Mouse (Mus musculus) midbrain, embryonic 16.5 days (tissue): ENCODE measurements at regions not wholly inside any gene's neighbourhood (a gene's known extent, or its start where the extent isn't known, plus 50 kb on each side); places are given as distances from the start of the nearest gene placed in this dataset.

Source experiments
- ATAC-seq: fragments of 200-750 bp; cut with Nextera tagmentation; 2 replicates; pipeline ENCODE4 v1.8.0; 2017; ENCODE audit warnings: moderate TSS enrichment
- H3K27ac ChIP-seq: fragments of 300-500 bp; sonication (generic); 2 replicates; pipeline ENCODE4 v1.5.1; 2014; ENCODE audit warnings: mild to moderate bottlenecking, low read length, mixed read lengths
- H3K27me3 ChIP-seq: fragments of 300-500 bp; sonication (generic); 2 replicates; pipeline ENCODE4 v1.6.1; 2014; ENCODE audit warnings: low read depth, low read length, mixed read lengths; ENCODE audit not compliant: control insufficient read depth, insufficient read depth
- H3K36me3 ChIP-seq: fragments of 300-500 bp; sonication (generic); 2 replicates; pipeline ENCODE4 v1.6.1; 2014; ENCODE audit warnings: mild to moderate bottlenecking, low read length, moderate library complexity, mixed read lengths; ENCODE audit not compliant: control insufficient read depth, insufficient read depth
- H3K4me1 ChIP-seq: fragments of 300-500 bp; sonication (generic); 2 replicates; pipeline ENCODE4 v1.6.1; 2014; ENCODE audit warnings: mild to moderate bottlenecking, low read length, mixed read lengths; ENCODE audit not compliant: control insufficient read depth, insufficient read depth
- H3K4me2 ChIP-seq: fragments of 300-500 bp; sonication (generic); 2 replicates; pipeline ENCODE4 v1.6.1; 2014; ENCODE audit warnings: mild to moderate bottlenecking, low read length, mixed read lengths
- H3K4me3 ChIP-seq: fragments of 300-500 bp; sonication (generic); 2 replicates; pipeline ENCODE4 v1.5.1; 2014; ENCODE audit warnings: low read depth, mild to moderate bottlenecking, low read length, moderate library complexity, mixed read lengths
- H3K9ac ChIP-seq: fragments of 300-500 bp; sonication (generic); 2 replicates; pipeline ENCODE4 v1.6.1; 2014; ENCODE audit warnings: low read depth, low read length, mixed read lengths
- H3K9me3 ChIP-seq: fragments of 300-500 bp; sonication (generic); replicated peaks from 2 replicates; pipeline ENCODE4 v1.6.1; 2014; ENCODE audit warnings: mild to moderate bottlenecking, low read length, mixed read lengths; ENCODE audit not compliant: control insufficient read depth, poor library complexity, severe bottlenecking
- WGBS: fragments of 180-500 bp; shearing (Covaris S2); extraction: QIAGEN DNeasy Blood & Tissue Kit; methylation state at CpG from one replicate; pipeline ENCODE4 v1.1.7; 2014; 5-methylcytosine and 5-hydroxymethylcytosine counted together

- Histone ChIP-seq H3K27ac (no peak overlapping the region), H3K9ac (no peak overlapping the region), H3K9me3 (0 out of 2 replicates have a peak, but pooled peaks cover 2% of the 10 kb centered on the region), H3K4me3 (no peak overlapping the region), H3K4me1 (0 out of 2 replicates have a peak, but pooled peaks cover 2% of the 10 kb centered on the region), H3K36me3 (no peaks in the 10 kb centered on the region), H3K4me2 (no peak overlapping the region), H3K27me3 (no peaks in the 10 kb centered on the region)
- no peak for ATAC-seq
- 79% methylated on average over 4 of the region's 4 CpGs for WGBS
Measured at GRCm38 (mm10) chr10:84075581-84075980, 352.9 kb downstream of the 1500009L16Rik start.

GRCm38 (mm10) chr10:84080236-84080635 is 357.6 kb downstream of the 1500009L16Rik start:
- Histone ChIP-seq H3K4me2 (no peak overlapping the region), H3K4me3 (no peak overlapping the region), H3K9me3 (0 out of 2 replicates have a peak, but pooled peaks cover 2% of the 10 kb centered on the region), H3K9ac (no peak overlapping the region), H3K27me3 (no peaks in the 10 kb centered on the region), H3K4me1 (no peaks in the 10 kb centered on the region), H3K27ac (no peak overlapping the region), H3K36me3 (no peaks in the 10 kb centered on the region)
- WGBS = 83% methylated on average over 6 of the region's 6 CpGs
- ATAC-seq = no peak

GRCm38 (mm10) chr10:84081673-84082072 is 358.7 kb downstream of the Nuak1 start:
- 68% methylated on average over 6 of the region's 6 CpGs for WGBS
- H3K36me3 ChIP-seq = no peaks in the 10 kb centered on the region

DNA sequence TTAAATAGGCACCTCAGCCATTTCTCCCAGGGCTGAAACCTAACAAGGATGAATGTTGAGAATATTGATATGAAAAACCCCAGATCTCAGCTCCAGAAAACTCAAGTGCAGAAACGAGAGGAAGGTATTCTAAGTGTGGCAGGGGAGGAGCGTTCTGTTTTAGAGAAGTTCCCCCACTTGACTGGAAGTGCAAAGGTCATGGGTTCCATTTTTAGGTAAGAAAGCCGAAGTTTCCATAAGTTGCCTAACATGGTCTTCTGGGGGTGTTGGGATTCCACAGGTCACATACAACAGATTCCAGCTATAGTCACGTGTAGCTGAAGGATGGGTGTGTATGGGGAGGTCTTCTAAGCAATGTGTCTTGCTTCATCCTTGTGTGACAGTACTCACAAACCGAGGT is 352.9 kb downstream of the Nuak1 start:
- no peaks in the 10 kb centered on the region for H3K36me3 ChIP-seq
- H3K9ac ChIP-seq = no peak overlapping the region
- H3K9me3 ChIP-seq = no peaks in the 10 kb centered on the region
- WGBS = 83% methylated on average over 5 of the region's 5 CpGs
- no peak for ATAC-seq
- H3K27me3 ChIP-seq = no peaks in the 10 kb centered on the region
- H3K4me1 ChIP-seq = no peaks in the 10 kb centered on the region
- no peak overlapping the region for H3K27ac ChIP-seq
- H3K4me2 ChIP-seq = no peak overlapping the region
- H3K4me3 ChIP-seq = no peak overlapping the region

More at GRCm38 (mm10) chr10:84081673-84082072, 358.7 kb downstream of the Nuak1 start:
- Histone ChIP-seq H3K9ac (no peak overlapping the region), H3K27me3 (no peaks in the 10 kb centered on the region), H3K9me3 (0 out of 2 replicates have a peak, but pooled peaks cover 2% of the 10 kb centered on the region), H3K4me3 (no peak overlapping the region), H3K4me1 (no peaks in the 10 kb centered on the region), H3K27ac (no peak overlapping the region), H3K4me2 (no peak overlapping the region)
- no peak for ATAC-seq

GRCm38 (mm10) chr10:84087929-84088328 is 352.5 kb downstream of the Nuak1 start:
- Histone ChIP-seq H3K4me1 (no peaks in the 10 kb centered on the region), H3K36me3 (no peaks in the 10 kb centered on the region), H3K27ac (no peak overlapping the region), H3K27me3 (no peaks in the 10 kb centered on the region), H3K4me2 (no peak overlapping the region), H3K4me3 (no peak overlapping the region), H3K9ac (no peak overlapping the region), H3K9me3 (no peaks in the 10 kb centered on the region)
- 96% methylated on average over 3 of the region's 3 CpGs for WGBS
- ATAC-seq = no peak

DNA sequence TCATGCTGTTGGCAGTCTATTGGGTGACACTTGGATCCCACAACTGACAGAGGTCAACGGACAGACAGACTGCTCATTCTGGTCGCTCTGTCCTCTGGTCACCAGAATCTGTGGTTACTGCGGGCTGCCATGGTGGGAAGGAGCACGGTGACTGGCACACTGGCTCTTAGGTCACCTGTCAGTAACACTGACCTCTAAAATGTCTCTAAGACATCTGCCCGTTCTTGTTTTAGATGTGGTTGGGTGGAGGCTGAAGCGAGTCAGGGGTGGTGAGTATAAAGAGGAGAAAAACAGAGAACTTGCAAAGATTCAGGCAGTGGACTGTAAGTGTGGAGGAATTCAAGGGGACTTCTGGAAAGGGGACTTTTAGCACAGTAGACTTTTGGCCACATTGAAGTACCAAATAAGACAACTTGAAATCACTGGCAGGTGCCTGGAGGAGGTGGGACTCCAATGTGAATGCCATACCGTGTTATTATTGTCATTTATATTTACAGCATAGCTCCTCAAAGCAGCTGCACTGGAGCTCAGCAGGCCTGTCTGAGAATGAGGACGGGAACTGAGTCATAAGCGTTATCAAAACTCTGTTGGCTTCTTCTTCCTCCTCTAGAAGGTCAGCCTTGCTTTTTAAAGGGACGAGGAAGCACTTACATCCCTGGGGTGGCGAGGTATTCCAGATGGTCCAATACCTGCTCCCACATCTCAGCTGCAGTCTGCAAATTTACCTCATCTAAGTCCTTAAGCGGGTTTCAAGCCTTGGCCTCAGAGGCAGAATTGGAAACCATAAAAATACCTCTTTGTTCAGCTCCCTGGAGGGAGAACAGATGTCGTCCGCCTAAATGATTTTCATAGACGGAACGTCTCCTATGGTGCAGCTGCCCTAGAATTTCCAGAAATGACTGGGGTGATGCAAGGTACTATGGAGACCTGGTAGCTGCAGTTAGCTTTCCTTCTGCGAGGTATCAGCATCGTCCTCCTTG is 351.3 kb downstream of the Nuak1 start:
- no peak overlapping the region for H3K27ac ChIP-seq
- no peaks in the 10 kb centered on the region for H3K9me3 ChIP-seq
- 84% methylated on average over 18 of the region's 18 CpGs for WGBS
- H3K9ac ChIP-seq = no peak overlapping the region
- no peak overlapping the region for H3K4me2 ChIP-seq
- no peaks in the 10 kb centered on the region for H3K36me3 ChIP-seq
- no peak for ATAC-seq
- no peaks in the 10 kb centered on the region for H3K27me3 ChIP-seq
- H3K4me1 ChIP-seq = no peaks in the 10 kb centered on the region
- no peak overlapping the region for H3K4me3 ChIP-seq

- Histone ChIP-seq H3K36me3 (no peaks in the 10 kb centered on the region), H3K4me3 (no peak overlapping the region), H3K9ac (no peak overlapping the region), H3K27me3 (no peaks in the 10 kb centered on the region), H3K4me1 (no peaks in the 10 kb centered on the region), H3K4me2 (no peak overlapping the region), H3K9me3 (no peaks in the 10 kb centered on the region), H3K27ac (no peak overlapping the region)
- ATAC-seq = no peak
- WGBS = 94% methylated on average over 4 of the region's 4 CpGs
Measured at GRCm38 (mm10) chr10:84093919-84094318, 346.5 kb downstream of the Nuak1 start.

DNA sequence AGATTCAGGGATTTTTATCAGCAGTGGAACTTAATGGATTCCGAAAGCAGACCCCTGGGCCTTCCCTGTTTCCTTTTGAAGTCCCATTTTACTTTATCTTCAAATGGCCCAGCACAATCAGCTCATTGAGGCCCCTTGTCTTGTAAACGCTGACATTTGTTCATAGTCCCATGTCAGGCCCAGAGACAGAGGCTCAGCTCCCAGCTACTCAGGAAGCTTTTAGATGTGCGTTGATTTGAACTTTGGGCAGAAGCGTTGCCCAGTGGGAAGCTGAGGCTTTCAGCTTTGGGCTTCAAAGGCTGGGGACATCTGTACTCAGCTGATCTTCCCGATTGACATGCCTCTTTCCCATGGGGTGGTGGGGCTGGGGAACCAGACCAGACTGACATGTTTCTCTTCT is 343.2 kb downstream of the Nuak1 start:
- H3K4me3 ChIP-seq = no peak overlapping the region
- no peaks in the 10 kb centered on the region for H3K4me1 ChIP-seq
- no peak overlapping the region for H3K27ac ChIP-seq
- H3K27me3 ChIP-seq = no peaks in the 10 kb centered on the region
- 31% methylated on average over 5 of the region's 5 CpGs for WGBS
- no peak overlapping the region for H3K4me2 ChIP-seq
- no peak for ATAC-seq
- H3K36me3 ChIP-seq = no peaks in the 10 kb centered on the region
- no peak overlapping the region for H3K9ac ChIP-seq
- no peaks in the 10 kb centered on the region for H3K9me3 ChIP-seq

- no peak overlapping the region for H3K4me3 ChIP-seq
Measured at GRCm38 (mm10) chr10:84103985-84104384, 336.4 kb downstream of the Nuak1 start.

More at GRCm38 (mm10) chr10:84103985-84104384, 336.4 kb downstream of the Nuak1 start:
- H3K27me3 ChIP-seq = no peaks in the 10 kb centered on the region
- no peak overlapping the region for H3K9ac ChIP-seq
- no peak for ATAC-seq
- no peak overlapping the region for H3K27ac ChIP-seq
- H3K4me2 ChIP-seq = no peak overlapping the region
- WGBS = 74% methylated on average over 7 of the region's 7 CpGs
- no peaks in the 10 kb centered on the region for H3K9me3 ChIP-seq
- H3K36me3 ChIP-seq = no peaks in the 10 kb centered on the region
- no peaks in the 10 kb centered on the region for H3K4me1 ChIP-seq
